8 mouse cellular contexts compared by ENCODE assay signal in genomic region chr11:110537602-110538001, GRCm38 (mm10).
DNase-seq lines count a peak whose midpoint lies in the region; ATAC-seq lines count a peak whose summit lies in the region.

No protein-coding gene starts in this region.

- H3K9me3 ChIP-seq in intestine, embryonic 14.5 days (ENCODE audit: control insufficient read depth, low read length), result peaks cover 4% of the 10 kb centered on the region

- H3K27ac ChIP-seq in intestine, embryonic 14.5 days (ENCODE audit: low read depth), result no peak overlapping the region

- H3K4me1 ChIP-seq in intestine, embryonic 14.5 days (replicated peaks; ENCODE audit: control insufficient read depth, insufficient read depth, low read length), result no peaks in the 10 kb centered on the region

- intact Hi-C loops in gastrocnemius, postnatal 14 days (cut with DNase I; ENCODE audit: low total_unique reads), result loop anchor here (10.0 kb wide), 3 partner anchors 507 to 987 kb away; no protein-coding TSS in a partner anchor
- intact Hi-C loops in left cerebral cortex, postnatal 14 days (cut with DNase I), result loop anchor here (5.0 to 10.0 kb wide), 3 partner anchors 505 to 985 kb away; partner anchors contain the start of gene Kcnj2

- peak overlapping the region; percentile 43 for H3K4me2 ChIP-seq in intestine, embryonic 14.5 days (ENCODE audit: low read length)

- DNase-seq in adrenal gland, adult (ENCODE audit: inconsistent age in 2 of 2, low spot score in 1 of 2), result peak; percentile 70 to 93
- DNase-seq in embryo, embryonic 10 days (ENCODE audit: low spot score), result peak; percentile 85
- peak; percentile 33 for DNase-seq in gastrocnemius, postnatal 14 days
- peak; percentile 84 for DNase-seq in intestine, embryonic 14.5 days (ENCODE audit: low spot score)
- peak; percentile 82 to 91 for DNase-seq in left cerebral cortex, postnatal 14 days (ENCODE audit: low spot score in 2 of 2)
- peak; percentile 75 for DNase-seq in right cerebral cortex, postnatal 25 days
- peak; percentile 27 to 69 for DNase-seq in urinary bladder, postnatal 4 days (ENCODE audit: low spot score in 2 of 2)

- H3K36me3 ChIP-seq in intestine, embryonic 14.5 days (ENCODE audit: control insufficient read depth, insufficient read depth, low read length), result no peaks in the 10 kb centered on the region

- H3K27me3 ChIP-seq in intestine, embryonic 14.5 days (replicated peaks; ENCODE audit: control insufficient read depth, insufficient read depth, low read length), result no peaks in the 10 kb centered on the region

- 6% methylated on average over 15 of the region's 15 CpGs for WGBS in intestine, embryonic 14.5 days

- ATAC-seq in intestine, embryonic 14.5 days (replicated peaks; ENCODE audit: low FRiP score, low TSS enrichment, low read depth), result no peak
- ATAC-seq in megakaryocyte-erythroid progenitor cell, adult 5-6 weeks (replicated peaks; ENCODE audit: low FRiP score, low TSS enrichment, poor library complexity, severe bottlenecking), result peak; percentile 89

- H3K4me3 ChIP-seq in intestine, embryonic 14.5 days (ENCODE audit: low read depth, low read length), result no peak overlapping the region

- no peak overlapping the region for H3K9ac ChIP-seq in intestine, embryonic 14.5 days (ENCODE audit: low read length)

Comparison
In these comparisons a context has a peak if more than half of its experiments do, and no peak if none do; other contexts are left out.
1. DNase-seq: peak in every context shown above with its lines; median percentile 86 in left cerebral cortex, postnatal 14 days; 85 in embryo, embryonic 10 days; 84 in intestine, embryonic 14.5 days; 82 in adrenal gland, adult; 75 in right cerebral cortex, postnatal 25 days; 48 in urinary bladder, postnatal 4 days; 33 in gastrocnemius, postnatal 14 days.